Mouse (Mus musculus) cerebellum, adult 2 months (tissue): ENCODE measurements at regions not wholly inside any gene's neighbourhood (a gene's known extent, or its start where the extent isn't known, plus 50 kb on each side); places are given as distances from the start of the nearest gene placed in this dataset.

ENCODE experiments used
- CTCF ChIP-seq: fragments of 200-500 bp; IDR thresholded peaks from 2 replicates; pipeline ENCODE4 v1.5.1; 2011; ENCODE audit warnings: low read depth, mild to moderate bottlenecking, control low read depth, low read length, moderate library complexity, borderline replicate concordance; ENCODE audit not compliant: insufficient read depth
- POLR2A ChIP-seq: fragments of 200-500 bp; IDR thresholded peaks from 2 replicates; pipeline ENCODE4 v1.6.1; 2011; ENCODE audit warnings: low read length, control low read depth, borderline replicate concordance; ENCODE audit not compliant: insufficient read depth

DNA sequence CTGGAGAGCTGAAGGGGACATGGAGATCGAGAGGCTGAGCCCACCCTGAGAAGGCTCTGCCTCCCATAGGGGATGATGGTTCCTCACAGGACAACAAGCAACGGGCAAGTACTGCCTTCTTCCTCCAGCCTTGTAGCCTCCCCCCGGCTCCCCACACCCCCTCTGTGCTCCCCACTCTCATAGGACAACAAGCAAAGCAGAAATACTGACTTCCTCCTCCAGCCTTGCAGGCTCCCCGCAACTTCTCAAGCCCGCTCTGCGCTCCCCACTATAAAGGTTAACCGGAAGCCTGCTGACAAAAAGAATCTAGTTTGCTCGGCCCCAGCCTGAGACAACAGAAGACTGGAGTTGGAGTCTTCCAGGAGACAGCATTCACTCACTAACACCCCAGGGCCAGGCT, 69.3 kb upstream of the Lrpprc start:
- no peak for TF ChIP-seq CTCF
- no peak for TF ChIP-seq POLR2A
